Mouse (Mus musculus) spleen, adult 12 weeks (tissue): ENCODE data around the gene Foxf1.

ENCODE experiments used
- DNase-seq: peaks from one replicate; pipeline ENCODE4 v3.0.0; 2022; ENCODE audit warnings: low spot score

The Foxf1 gene

GRCm38 (mm10) chr8:121084210-121084951, at the start of gene Foxf1:
Foxf1 (plus strand) TSS chr8:121084386.
- DNase-seq = no peak

GRCm38 (mm10) chr8:121035611-121036010, 48.6 kb upstream of the Foxf1 start:
- no peak for DNase-seq

- no peak for DNase-seq
Observed at GRCm38 (mm10) chr8:121043719-121044440, 40.3 kb upstream of the Foxf1 start.

GRCm38 (mm10) chr8:121047441-121047840, 36.7 kb upstream of the Foxf1 start:
- DNase-seq = no peak

DNA sequence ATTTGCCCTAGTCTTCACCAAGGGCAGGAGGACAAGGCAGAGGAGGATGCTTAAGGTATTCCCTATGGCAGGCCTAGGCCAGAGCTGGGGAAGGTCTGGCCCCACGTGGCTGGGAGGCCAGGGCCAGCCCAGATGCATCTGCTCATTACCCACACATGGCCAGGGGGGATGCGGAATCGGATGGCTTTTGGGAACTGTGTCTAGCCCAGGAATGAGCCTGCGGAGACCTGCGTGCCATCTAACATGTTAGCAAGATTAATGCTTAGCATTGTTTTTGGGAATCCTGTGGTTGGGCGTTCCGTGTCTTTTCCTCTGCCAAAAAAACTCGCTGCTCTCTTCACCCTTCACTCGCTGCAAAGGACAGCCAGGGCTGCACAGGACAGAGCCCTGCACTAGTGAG, 26.1 kb upstream of the Foxf1 start:
- DNase-seq = no peak

- no peak for DNase-seq
Observed at GRCm38 (mm10) chr8:121059098-121059497, 25.1 kb upstream of the Foxf1 start.

DNA sequence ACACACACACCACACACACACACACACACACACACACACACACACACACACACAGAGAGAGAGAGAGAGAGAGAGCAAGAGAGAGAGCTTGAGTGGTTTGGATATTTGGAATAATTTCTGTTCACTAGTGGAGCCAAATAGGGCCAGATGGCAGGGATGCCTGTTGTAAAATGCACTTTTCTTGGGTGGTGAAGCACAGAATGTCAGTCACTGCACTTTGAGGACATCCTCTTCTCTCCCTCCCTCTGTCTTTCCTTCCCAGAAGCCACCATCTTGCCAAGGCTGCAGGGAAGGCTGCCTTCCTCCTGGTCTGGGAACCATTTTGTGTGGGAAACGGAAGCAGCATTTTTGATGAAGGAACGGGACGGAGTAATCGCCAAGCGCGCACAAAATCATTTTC, 21.7 kb upstream of the Foxf1 start:
- DNase-seq = no peak

GRCm38 (mm10) chr8:121063649-121064048, 20.5 kb upstream of the Foxf1 start:
- DNase-seq = no peak

DNA sequence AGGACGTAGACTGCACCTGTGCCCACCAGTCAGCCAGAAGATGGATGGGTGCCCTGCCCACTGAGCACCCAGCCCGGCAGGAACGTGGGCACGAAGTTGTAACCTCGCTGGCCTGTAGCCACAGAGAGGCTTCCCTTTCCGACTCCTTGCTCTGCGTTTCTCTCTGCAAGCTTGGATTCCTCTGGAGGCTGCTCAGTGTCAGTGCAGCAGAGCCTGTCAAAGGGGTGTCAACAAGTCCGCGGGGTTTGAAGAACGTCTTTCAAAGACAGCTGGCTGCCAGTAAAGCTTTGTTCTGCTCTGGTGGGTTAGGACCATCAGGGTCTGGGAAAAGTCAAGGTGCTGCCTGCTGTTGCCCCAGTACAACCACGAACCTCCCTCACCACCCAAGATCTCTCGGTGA, 12.7 kb upstream of the Foxf1 start:
- DNase-seq = no peak

GRCm38 (mm10) chr8:121072406-121073130, 11.6 kb upstream of the Foxf1 start:
- DNase-seq = no peak

DNA sequence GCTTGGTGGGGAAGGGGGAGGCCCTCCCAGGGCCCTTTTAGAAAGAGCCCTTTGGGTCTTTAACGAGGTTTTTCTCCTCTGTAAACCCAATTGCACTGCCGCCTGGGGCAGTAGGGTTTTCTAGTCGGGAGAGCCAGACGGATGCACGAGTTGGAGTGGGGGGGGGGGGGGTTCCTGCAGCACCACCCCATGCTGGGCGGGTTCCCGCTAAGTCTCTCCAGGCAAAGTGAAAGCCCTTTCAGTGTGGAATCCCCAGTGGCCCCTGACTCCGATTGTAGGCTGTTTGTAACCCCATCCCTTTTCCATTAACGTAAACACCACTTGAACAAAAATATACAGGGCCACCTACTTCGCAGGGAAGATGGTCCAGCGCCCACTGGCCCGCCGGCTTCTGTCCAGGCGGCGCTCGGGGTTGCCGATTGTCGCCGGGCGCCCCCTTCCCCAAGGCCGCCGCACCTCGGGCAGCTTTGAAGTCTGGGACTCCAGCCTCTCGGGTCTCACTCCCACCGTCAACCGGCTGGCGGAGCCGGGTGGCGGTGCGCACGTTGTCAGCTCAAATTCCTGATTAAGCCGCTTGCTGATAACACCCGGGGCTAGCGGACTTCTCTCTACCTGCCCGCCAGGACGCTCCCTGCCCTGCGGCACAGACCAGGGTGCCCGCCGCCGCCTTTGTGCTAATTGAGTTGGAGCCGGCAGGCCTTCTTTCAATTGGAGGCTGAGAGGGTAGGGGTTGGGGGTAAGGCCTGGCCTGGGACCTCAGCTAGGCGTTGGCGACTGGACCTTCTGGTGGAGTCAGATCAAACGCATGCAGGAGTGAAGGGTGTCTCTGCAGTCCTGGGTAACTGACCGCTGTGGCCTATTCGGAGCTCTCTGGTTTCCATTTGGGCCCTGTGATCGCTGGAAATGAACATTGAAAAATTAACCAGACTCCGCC, 10.7 kb upstream of the Foxf1 start:
- DNase-seq = no peak

DNA sequence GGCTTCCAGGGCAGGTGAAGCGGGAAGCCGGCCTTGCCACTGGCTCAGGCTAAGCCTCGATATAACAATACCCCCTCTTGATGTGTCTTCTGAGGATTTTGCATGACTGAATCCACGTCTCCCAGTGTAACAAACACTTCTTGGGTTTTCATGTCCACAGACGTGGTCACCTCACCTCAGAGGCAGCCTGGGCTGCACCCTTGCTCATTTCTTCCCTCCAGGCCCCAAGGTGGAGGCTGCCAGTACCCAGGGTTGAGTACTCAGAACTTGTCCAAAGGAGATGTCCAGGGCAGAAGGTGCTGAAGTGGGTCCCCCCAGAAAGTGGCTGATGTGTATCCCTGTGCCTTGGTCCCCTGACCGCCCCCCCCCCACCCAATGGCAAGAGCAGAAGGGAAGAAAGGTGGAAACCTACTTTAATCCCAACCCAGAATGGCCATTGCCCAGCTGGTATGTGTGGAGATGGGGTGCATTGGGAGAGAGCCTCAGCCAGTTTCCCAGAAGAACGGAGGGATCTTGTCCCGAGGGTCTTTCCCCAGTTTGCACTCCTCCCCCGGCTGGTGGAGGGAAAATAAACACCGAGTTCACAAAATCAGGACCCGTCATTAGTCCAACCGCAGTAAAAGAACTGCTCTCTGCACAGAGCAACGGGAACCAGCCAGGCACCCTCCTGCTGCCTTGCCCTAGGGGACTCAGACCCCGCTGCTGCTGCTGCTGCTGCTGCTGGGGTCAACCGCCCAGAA, 9.9 kb upstream of the Foxf1 start:
- DNase-seq = no peak

DNA sequence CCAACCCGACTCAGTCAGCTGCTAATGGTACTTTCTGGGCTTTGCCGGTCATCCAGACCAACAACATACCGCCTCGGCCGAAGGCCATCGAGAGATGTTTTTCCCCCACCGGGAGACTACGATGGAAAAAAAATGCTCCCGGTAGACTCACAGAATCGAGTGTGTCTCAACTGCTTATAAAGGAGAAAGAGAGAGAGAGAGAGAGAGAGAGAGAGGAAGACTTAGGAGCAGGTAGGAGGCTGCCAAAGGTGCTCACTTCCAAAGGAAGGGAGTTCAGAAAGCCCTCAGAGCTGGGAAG, 9.4 kb upstream of the Foxf1 start:
- no peak for DNase-seq

- no peak for DNase-seq
Observed at GRCm38 (mm10) chr8:121075936-121076335, 8.2 kb upstream of the Foxf1 start.

DNA sequence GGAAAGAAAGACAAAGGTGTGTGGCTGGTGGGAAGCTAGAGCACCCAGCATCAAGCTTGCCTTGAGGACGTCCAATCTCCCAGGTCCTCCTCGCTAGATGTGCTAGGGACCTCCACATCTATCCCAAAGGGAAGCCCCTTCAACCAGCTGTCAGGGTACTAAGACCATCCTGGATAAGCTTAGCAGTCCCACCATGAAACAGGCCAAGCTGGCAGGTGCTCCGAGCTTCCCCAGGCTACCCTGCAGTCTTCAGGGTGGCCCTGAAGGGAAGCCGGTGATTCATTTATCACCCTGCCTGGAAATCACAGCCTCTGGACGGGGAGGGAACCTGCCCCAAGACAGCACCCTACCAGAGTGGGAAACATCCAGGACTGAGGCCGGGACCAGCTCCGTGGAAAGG, 7.6 kb upstream of the Foxf1 start:
- DNase-seq = no peak

GRCm38 (mm10) chr8:121078721-121079120, 5.5 kb upstream of the Foxf1 start:
- DNase-seq = no peak

DNA sequence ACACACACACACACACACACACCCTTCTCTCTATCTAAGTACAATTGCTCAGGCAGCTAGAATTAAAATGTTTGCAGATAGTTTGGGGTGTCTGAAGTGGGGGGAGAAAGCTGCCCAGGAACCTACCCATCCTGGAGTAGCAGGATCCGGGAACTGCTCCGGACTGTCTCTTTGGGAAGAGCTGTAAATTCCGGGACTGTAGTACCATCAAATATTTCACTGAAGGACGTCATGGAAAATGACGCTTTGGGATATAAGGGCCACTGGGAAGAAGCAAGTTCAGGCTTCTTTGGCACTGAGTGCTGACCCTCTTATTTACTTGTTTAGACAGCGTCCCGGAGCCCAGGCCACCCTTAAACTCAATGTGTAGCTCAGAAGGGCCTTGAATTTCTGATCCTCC, 5.0 kb upstream of the Foxf1 start:
- no peak for DNase-seq

- no peak for DNase-seq
Observed at GRCm38 (mm10) chr8:121079944-121080343, 4.2 kb upstream of the Foxf1 start.

DNA sequence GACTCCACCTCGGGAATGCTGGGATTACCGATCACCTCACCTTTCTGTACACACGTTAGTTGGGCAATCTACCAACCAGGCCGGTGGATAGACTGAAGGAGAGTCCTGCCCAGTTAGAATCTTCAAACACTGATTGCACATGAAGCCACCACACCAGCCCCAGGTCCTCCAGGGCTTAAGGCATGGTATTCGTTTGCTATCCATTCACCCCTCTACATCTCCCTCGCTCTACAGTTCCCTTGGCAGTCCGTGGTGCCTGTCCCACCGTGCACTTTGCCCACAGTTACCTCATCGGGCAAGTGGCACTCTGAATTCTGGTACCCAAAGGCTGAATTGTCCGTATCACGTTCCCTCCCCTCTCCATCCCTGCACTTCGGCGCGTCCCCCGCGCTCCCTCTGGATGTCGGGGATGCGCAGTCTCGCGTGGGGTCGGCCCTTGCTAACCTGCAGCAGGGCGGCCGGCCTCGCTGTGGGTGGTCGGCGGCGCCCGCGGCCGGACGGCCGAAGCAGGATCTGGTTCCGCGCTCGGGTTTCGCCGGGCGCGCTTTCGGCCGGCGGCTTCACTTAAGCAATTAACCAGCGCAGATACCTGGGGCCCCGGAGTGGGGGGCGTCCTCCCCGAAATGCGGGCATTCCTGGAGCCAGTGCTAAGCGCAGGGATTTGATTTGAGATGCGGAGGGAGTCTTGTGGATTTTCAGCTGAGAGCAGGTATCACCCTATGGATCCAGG, 3.7 kb upstream of the Foxf1 start:
- no peak for DNase-seq

DNA sequence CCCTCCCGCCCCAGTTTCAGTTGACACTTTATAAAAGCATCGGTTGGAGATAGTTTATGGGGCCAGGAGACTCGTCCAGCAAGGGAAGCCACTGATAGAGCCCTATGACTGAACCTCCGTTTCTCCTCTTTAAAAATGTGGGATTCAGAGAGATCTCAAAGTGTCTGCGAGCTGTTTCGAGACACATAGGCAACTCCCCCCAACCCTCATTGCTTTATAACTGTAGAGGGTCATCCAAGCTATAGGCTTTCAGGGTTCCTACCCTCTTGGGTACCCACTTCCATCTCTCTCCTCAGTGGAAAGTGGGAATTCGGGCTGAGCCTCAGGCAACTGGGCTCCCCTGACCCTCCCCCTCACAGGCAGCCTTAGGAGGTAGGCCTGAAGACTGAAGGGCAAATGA, 2.8 kb upstream of the Foxf1 start:
- no peak for DNase-seq
